Mouse (Mus musculus): Measurements from ENCODE around the gene Pglyrp2. TPM values are rescaled to one million over a fixed set of nuclear protein-coding genes. Genes with fewer than 3 reads are reported as not detected.

Pglyrp2 gene
- polyA plus RNA-seq, 1 experiment from 2014 or later: 0.08 TPM

GRCm38 (mm10) chr17:32365296-32365695 is 58.7 kb downstream of the Pglyrp2 start:
- no peak for ATAC-seq (ENCODE audit: low FRiP score)
- Histone ChIP-seq H3K9me3 (replicated peaks) (no peaks in the 10 kb centered on the region), H3K9ac (no peak overlapping the region), H3K4me3 (no peak overlapping the region), H3K4me1 (peaks cover 29% of the 10 kb centered on the region), H3K36me3 (peaks cover 22% of the 10 kb centered on the region), H3K4me2 (replicated peaks) (no peak overlapping the region), H3K27ac (no peak overlapping the region), H3K27me3 (no peaks in the 10 kb centered on the region)
- 82% methylated on average over 1 of the region's 1 CpGs for WGBS

GRCm38 (mm10) chr17:32364850-32365249 is 59.1 kb downstream of the Pglyrp2 start:
- Histone ChIP-seq H3K27ac (peak overlapping the region; percentile 79), H3K27me3 (no peaks in the 10 kb centered on the region), H3K4me1 (peaks cover 29% of the 10 kb centered on the region), H3K4me3 (peak overlapping the region; percentile 87), H3K9ac (peak overlapping the region; percentile 98; the same call in 1 of the 2 replicates), H3K4me2 (replicated peaks) (peak overlapping the region; percentile 93), H3K36me3 (peaks cover 26% of the 10 kb centered on the region), H3K9me3 (replicated peaks) (no peaks in the 10 kb centered on the region)
- 62% methylated on average over 5 of the region's 5 CpGs for WGBS
- peak; percentile 15; the same call in 1 of the 2 replicates for ATAC-seq (ENCODE audit: low FRiP score)

GRCm38 (mm10) chr17:32364331-32364730 is 59.6 kb downstream of the Pglyrp2 start:
- H3K36me3 ChIP-seq: peaks cover 31% of the 10 kb centered on the region
- peak overlapping the region; percentile 93 for H3K4me2 ChIP-seq (replicated peaks)
- H3K4me3 ChIP-seq: peak overlapping the region; percentile 87
- peak; percentile 93 for ATAC-seq (ENCODE audit: low FRiP score)
- no peaks in the 10 kb centered on the region for H3K27me3 ChIP-seq
- peaks cover 29% of the 10 kb centered on the region for H3K4me1 ChIP-seq
- H3K9ac ChIP-seq: peak overlapping the region; percentile 98
- WGBS: under 1% methylated on average over 27 of the region's 47 CpGs
- H3K9me3 ChIP-seq (replicated peaks): no peaks in the 10 kb centered on the region
- peak overlapping the region; percentile 79 for H3K27ac ChIP-seq

GRCm38 (mm10) chr17:32363821-32364301 is 60.1 kb downstream of the Pglyrp2 start:
- H3K4me1 ChIP-seq: peaks cover 26% of the 10 kb centered on the region
- H3K9me3 ChIP-seq (replicated peaks): no peaks in the 10 kb centered on the region
- peak overlapping the region; percentile 93 for H3K4me2 ChIP-seq (replicated peaks)
- peak; percentile 62 for ATAC-seq (ENCODE audit: low FRiP score)
- H3K27me3 ChIP-seq: no peaks in the 10 kb centered on the region
- H3K9ac ChIP-seq: peak overlapping the region; percentile 98
- peaks cover 36% of the 10 kb centered on the region for H3K36me3 ChIP-seq
- WGBS: under 1% methylated on average over 22 of the region's 50 CpGs
- peak overlapping the region; percentile 66; the same call in 1 of the 2 replicates for H3K27ac ChIP-seq
- peak overlapping the region; percentile 87 for H3K4me3 ChIP-seq

- WGBS: 87% methylated on average over 4 of the region's 4 CpGs
- H3K4me3 ChIP-seq: peak overlapping the region; percentile 87; the same call in 1 of the 2 replicates
- no peaks in the 10 kb centered on the region for H3K27me3 ChIP-seq
- no peak overlapping the region for H3K27ac ChIP-seq
- ATAC-seq (ENCODE audit: low FRiP score): no peak
- peaks cover 24% of the 10 kb centered on the region for H3K4me1 ChIP-seq
- H3K4me2 ChIP-seq (replicated peaks): peak overlapping the region; percentile 93
- H3K36me3 ChIP-seq: peaks cover 48% of the 10 kb centered on the region
- peak overlapping the region; percentile 98 for H3K9ac ChIP-seq
- no peaks in the 10 kb centered on the region for H3K9me3 ChIP-seq (replicated peaks)
Observed at GRCm38 (mm10) chr17:32362686-32363085, 61.3 kb downstream of the Pglyrp2 start.

Small RNA genes lying within 50 kb of the gene (microRNA-seq; reads per million reads assigned to microRNA genes)
- not detected for gene Gm22201

Other genes with a start within 250 kb of the Pglyrp2 start
- 0.08 TPM in 1 of 2 replicates, not detected in the other for gene Ephx3, start 234.6 kb downstream of the Pglyrp2 start, polyA plus RNA-seq (2016; fragmentation: Nextera tagmentation; extraction: Ambion mirVana)
- gene Brd4, start 139.4 kb downstream of the Pglyrp2 start, polyA plus RNA-seq (2016; fragmentation: Nextera tagmentation; extraction: Ambion mirVana): 108 and 112 TPM in 2 replicates
- 131 TPM in 2 replicates for gene Akap8, start 102.9 kb downstream of the Pglyrp2 start, polyA plus RNA-seq (2016; fragmentation: Nextera tagmentation; extraction: Ambion mirVana)
- gene Akap8l, start 73.6 kb downstream of the Pglyrp2 start, polyA plus RNA-seq (2016; fragmentation: Nextera tagmentation; extraction: Ambion mirVana): 134 and 138 TPM in 2 replicates
- 45.6 and 52.2 TPM in 2 replicates for gene Wiz, start 34.7 kb downstream of the Pglyrp2 start, polyA plus RNA-seq (2016; fragmentation: Nextera tagmentation; extraction: Ambion mirVana)
- 0.39 and 0.72 TPM in 2 replicates for gene Rasal3, start 20.6 kb downstream of the Pglyrp2 start, polyA plus RNA-seq (2016; fragmentation: Nextera tagmentation; extraction: Ambion mirVana)
- 0.99 and 1.3 TPM in 2 replicates for gene Cyp4f39, start 28.6 kb upstream of the Pglyrp2 start, polyA plus RNA-seq (2016; fragmentation: Nextera tagmentation; extraction: Ambion mirVana)
- gene Cyp4f17, start 81.9 kb upstream of the Pglyrp2 start, polyA plus RNA-seq (2016; fragmentation: Nextera tagmentation; extraction: Ambion mirVana): 11.7 and 13.3 TPM in 2 replicates
- 21.9 and 25.8 TPM in 2 replicates for gene Cyp4f16, start 112.4 kb upstream of the Pglyrp2 start, polyA plus RNA-seq (2016; fragmentation: Nextera tagmentation; extraction: Ambion mirVana)
- not detected in 2 replicates for gene Cyp4f37, start 197.1 kb upstream of the Pglyrp2 start, polyA plus RNA-seq (2016; fragmentation: Nextera tagmentation; extraction: Ambion mirVana)
- gene Cyp4f40, start 234.7 kb upstream of the Pglyrp2 start, polyA plus RNA-seq (2016; fragmentation: Nextera tagmentation; extraction: Ambion mirVana): not detected in 2 replicates